Mouse (Mus musculus) E14TG2a.4 (cell line): Measurements from ENCODE around the gene Mkrn1.

ENCODE experiments used
- CTCF ChIP-seq: conservative IDR thresholded peaks from 2 replicates; pipeline ENCODE4 v1.5.1; 2014; ENCODE audit warnings: low read length
- NANOG ChIP-seq: IDR thresholded peaks from 2 replicates; pipeline ENCODE4 v1.6.1; 2014; ENCODE audit warnings: borderline replicate concordance, low read length, mixed read lengths
- POU5F1 ChIP-seq: IDR thresholded peaks from 2 replicates; pipeline ENCODE4 v1.6.1; 2014; ENCODE audit warnings: low read length, borderline replicate concordance

DNA sequence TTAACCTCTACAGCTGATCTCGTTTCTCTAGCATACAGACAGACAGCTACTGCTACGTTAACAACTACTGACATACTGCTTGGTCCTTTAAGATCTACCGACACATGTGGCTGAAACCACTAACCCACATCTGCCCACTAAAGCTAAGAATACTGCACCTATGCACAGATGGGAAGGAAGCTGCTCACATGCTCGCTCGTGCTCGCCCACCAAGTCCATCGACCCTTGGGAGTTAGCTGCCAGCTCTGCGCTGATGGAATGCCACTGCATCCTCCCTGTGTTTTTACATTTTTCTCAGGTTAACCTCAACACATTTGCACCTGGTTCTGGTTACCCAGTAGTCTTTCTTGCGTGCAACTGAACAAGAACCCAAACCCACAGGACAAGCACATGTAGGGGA, 21.9 kb downstream of the Mkrn1 start:
- TF ChIP-seq CTCF = no peak
- no peak for TF ChIP-seq POU5F1
- no peak for TF ChIP-seq NANOG
